Mouse (Mus musculus): ENCODE results near the gene Klf4. TPM values are rescaled to one million over a fixed set of nuclear protein-coding genes. Genes with fewer than 3 reads are reported as not detected.

Gene Klf4
- polyA plus RNA-seq, 1 experiment from 2014 or later = 1.1 TPM

Other genes with a start within 250 kb of the Klf4 start
- gene Rad23b, start 182.4 kb downstream of the Klf4 start, polyA plus RNA-seq (2016; fragmentation: Nextera tagmentation; extraction: Ambion mirVana) = 89.5 and 91.2 TPM in 2 replicates

Data from hindbrain, embryonic 10.5 days (tissue).